Mouse (Mus musculus) ES-Bruce4 (cell line): ENCODE measurements around the gene D230025D16Rik.
A peak's percentile ranks its signal among the peaks of the same experiment; 100 is the strongest.

ENCODE experiments used
- CTCF ChIP-seq: IDR thresholded peaks from one replicate; pipeline ENCODE4 v1.8.1; 2011; ENCODE audit warnings: low read depth, low read length
- EP300 ChIP-seq: IDR thresholded peaks from 2 replicates; pipeline ENCODE4 v1.6.1; 2011; ENCODE audit warnings: low read depth, low read length; ENCODE audit not compliant: insufficient read depth
- POLR2A ChIP-seq: IDR thresholded peaks from one replicate; pipeline ENCODE4 v1.8.1; 2011; ENCODE audit warnings: low read length; ENCODE audit not compliant: insufficient read depth

DNA sequence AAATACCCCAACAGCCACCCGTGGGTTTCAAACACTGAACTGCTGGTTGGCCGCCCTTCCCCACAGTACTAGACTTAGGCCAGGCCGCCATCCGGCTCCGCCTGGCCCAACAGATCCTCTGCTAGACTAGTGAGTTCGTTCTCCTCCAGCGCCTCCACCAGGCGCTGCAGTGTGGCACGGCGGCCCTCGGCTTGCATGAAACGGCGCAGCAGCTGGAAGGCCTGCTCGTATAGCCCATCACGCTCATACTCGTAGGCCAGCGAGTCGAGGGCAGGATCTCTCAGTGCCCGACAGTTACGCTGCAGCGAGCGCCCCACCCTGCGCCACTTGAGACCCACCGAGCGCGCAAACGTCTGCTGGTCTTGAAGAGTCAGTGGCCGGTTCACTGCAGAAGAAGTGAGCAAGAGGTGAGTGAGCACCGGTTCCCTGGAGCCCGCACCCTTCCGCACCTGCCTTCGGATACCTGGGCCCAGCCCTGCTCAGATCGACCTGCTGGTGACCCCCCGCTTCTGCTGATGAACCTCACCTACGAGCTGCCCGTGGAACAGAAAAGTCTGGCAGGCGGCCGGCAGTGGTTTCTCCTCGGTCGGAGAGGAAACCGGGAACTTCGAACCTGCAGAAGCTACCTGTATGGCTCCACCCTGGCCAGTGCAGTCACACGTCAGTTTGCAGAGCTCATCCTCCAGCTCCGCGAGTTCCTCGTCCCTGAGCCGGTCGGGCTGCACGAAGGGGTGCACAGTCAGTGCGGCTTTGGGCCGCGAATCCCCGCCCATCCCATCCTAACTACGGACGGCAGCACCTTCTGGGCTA, 34.2 kb downstream of the D230025D16Rik start:
- TF ChIP-seq POLR2A (no peak), CTCF (peak; percentile 33), EP300 (no peak; the same call in 1 of the 2 replicates)
